Mouse (Mus musculus): ENCODE results near the gene Avpr1b.
"Not testable (repeated sequence)": the region's sequence is repeated elsewhere in the genome, so short reads cannot be mapped to it uniquely, and the experiment has no call there.

Avpr1b gene

DNA sequence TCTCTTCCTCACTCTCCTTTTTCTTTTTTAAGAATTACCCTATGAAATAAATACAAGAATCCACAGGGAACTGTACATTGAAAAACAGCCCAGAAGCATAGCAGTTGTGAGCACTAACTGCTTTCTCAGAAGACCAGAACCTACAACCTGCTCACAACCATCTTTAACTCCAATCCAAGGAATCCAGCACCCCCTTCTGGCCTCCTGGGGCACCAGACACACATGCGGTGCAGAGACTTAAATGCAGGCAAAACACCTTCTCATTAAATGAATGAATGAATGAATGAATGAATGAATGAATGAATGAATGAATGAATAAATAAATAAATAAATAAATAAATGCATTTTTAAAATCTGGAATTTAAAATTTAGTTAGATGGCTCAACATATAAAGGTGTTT, 19.5 kb downstream of the Avpr1b start:
- in situ Hi-C loops (cut with MboI, MseI), result no loop called here

DNA sequence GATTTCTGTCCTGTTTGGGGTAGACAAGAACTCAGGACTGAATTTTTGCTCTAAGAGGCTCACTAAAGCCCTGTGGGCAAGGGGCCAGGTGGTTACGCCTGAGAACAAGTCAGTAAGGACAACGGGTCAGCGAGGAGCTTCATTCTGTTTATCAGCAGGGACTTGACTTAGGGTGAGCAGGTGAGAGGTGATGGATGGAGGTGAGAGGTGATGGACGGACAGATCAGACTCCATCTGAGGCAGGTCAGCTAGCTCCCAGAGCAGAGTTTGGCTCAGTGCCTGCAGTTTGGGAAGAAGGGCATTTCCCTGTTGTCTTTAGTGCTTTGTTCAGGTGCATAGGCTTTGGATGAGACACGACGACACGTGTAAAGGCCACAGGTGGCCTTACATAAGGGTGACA, 20.3 kb downstream of the Avpr1b start:
- in situ Hi-C loops (cut with MboI, MseI), result no loop called here

DNA sequence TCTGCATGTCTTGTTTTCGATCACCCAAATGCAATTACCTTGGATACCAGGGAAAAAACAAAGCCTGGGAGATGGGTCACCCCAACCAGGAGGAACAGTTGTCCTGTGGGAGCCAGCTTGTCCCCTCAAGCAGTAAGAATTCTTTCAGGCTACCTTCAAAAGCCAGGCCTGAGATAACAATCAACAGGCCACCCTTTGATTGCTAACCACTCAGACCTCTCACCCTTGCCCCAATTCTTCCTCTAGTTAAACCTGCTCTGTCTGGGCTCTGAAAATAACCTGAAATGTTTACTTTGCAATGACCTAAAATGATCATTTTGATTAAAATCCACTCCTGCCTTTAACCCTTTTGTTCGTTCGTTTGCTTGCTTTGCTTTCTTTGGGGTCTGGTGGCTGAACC, 24.6 kb downstream of the Avpr1b start:
- in situ Hi-C loops (cut with MboI, MseI), result loop anchor here (5.0 to 10.0 kb wide), 3 partner anchors 39 to 851 kb away; partner anchors contain the start of gene Rbbp5 (in 1 of the 2)

DNA sequence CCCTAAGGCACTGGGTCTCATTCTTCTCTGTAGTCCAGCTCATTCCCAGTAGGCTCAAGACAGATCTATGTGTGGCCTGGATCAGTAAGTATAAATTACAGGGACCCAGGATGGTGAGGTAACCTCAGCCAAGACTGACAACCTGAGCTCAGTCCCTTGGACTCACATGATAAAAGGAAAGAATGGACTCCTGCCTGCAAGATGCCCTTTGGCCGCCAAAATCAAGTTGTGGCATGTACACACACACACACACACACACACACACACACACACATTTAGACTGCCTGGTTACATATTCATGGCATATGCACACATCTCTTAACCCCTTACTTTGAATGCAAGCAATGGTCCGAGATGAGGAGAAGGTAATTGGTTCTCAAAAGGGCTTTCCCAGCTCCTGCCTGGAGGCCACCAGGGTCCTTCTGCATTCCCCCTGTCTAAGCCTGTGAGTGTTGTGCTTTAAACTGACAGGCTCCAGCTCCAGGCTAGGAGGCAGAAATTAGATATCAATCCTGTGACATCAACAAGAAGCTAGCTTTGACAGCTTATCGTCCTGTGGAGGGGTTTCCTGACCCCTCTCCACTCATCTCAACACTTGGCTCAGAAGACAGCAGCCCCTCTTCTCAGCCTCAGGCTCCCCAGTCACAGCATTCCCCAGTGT, 25.3 kb downstream of the Avpr1b start:
- in situ Hi-C loops (cut with MboI, MseI), result loop anchor here (5.0 to 10.0 kb wide), 3 partner anchors 38 to 850 kb away; partner anchors contain the start of gene Rbbp5 (in 1 of the 2)

DNA sequence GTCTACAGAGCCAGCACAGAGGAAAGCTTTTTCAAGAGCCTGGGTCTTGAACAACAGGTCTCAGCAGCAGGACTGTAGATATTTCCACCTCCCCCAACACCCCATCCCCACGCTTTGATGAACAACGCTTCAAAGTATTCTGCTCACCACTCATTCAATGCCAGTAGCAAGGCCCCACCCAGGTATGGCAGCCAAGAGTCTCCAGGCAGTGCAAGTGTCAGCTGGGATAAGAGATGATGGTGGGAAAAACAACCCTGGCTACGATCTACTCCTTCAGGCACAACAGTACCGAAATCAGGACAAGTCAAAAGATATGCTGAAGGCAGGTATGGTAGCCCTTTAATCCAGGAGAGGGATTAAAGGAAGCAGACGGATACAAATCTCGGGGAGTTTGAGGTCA, 27.2 kb downstream of the Avpr1b start:
- in situ Hi-C loops (cut with MboI, MseI), result loop anchor here in 1 of 2 experiments (10.0 kb wide), 1 partner anchor 849 kb away; the partner anchor contains the start of gene Rbbp5

DNA sequence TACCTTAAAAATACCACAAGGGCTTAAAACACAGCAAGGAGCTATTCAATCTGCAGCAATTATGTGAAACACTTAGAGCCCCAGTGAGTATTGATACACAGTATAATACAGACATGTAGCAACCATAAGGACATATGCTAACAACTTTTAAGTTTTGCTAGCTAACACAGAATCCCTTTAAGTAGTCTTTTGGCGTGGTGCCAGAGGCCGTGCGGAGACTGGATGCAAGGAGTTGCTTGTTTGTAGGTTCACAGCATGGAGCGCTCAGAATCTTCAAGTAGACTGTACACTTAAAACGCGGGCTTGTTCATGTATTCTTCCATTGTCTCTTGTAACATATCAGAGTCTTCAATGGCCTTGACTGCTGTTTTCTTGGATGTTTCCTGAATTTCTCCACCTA, 33.2 kb downstream of the Avpr1b start:
- in situ Hi-C loops (cut with MboI, MseI), result not testable (repeated sequence)

DNA sequence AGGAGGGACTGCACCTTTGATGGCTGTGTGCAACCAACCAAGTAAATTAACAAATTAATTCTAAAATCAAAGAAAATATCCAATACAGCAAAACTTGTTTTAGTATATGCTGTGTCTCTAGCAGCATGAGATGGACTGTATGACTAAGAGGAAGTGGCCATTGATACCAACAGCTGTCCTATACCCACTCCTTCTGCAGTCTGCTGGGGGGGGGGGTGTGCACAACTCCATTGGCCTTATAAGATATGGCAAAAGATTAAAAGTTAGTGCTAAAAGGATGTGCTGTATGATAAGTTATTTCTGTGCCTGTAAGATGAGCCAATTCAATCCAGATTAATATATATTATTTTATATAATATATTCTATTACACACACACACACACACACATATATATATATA, 35.5 kb downstream of the Avpr1b start:
- in situ Hi-C loops (cut with MboI, MseI), result no loop called here

DNA sequence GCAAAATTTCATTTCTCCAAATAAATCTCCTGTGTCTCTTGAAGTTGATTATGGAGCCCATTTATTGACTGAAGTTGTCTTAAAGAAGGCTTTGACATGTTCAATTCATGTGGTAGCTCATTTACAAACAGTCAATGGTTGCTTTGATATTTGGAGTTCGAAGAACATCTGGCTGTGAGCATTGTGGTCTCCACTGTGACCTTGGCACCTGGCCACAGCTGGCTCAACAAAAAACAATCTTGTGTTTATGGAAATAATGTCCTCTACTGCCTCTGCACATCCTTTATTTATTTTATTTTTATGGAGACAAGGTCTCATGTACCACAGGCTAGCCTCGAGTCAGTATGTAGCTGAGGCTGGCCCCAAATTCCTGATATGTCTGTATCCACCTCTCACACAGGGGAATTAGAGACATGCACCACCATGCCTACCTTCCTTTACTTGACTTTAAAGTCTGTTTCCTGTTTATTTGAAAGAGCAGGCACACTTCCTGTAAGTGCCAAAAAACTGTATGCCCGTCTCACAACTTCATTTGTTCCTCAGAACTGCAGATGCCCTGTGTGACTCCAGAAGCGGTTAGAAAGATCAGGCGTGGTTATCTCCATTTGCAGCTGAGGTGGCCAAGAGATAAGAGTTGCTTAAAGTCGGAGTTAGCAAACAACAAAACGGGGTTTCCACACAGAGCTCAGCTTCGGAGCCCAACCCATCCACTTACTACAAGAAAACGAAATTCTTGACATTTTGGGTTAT, 38.9 kb downstream of the Avpr1b start, which contains the start of gene Ctse:
Ctse (plus strand) TSS at position 516 of the 750 bp plus-strand sequence.
- in situ Hi-C loops (cut with MboI, MseI), result no loop called here

DNA sequence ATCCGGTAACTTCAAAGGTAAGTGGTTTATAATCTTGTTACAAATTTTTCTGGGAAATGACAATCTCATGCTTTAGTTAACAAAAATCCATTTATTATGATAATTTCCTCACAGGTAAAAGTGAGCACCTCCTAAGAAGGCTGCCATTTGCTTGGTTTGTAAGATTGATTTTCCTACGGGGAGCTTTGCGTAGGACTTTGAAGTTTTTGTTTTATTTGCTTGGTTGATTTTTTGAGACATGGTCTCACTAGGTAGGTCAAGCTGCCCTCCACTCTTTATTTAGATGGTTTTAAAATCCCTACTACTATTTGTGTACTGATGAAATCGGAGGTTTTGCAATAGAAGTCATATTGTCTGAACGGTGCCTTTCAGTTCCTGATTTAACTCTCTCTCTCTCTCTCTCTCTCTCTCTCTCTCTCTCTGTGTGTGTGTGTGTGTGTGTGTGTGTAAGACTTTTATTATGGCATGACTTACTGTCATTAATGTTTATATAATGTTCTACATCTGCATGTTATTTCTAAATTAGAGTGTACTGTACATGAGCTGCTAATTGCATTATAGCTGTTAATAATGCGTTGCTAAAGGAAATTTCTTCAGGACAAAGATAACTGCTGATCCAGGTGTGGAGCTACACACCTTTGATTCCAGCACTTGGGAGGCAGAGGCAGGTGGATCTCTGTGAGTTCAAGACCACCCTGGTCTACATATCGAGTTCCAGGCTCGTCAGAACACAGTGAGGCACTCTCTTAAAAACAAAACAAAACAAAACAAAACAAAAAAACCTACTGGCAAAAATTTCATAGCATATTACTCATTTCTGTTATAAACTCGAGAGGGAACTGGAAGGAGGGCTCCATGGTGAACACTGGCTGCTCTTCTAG, 39.7 kb downstream of the Avpr1b start:
- in situ Hi-C loops (cut with MboI, MseI), result no loop called here

DNA sequence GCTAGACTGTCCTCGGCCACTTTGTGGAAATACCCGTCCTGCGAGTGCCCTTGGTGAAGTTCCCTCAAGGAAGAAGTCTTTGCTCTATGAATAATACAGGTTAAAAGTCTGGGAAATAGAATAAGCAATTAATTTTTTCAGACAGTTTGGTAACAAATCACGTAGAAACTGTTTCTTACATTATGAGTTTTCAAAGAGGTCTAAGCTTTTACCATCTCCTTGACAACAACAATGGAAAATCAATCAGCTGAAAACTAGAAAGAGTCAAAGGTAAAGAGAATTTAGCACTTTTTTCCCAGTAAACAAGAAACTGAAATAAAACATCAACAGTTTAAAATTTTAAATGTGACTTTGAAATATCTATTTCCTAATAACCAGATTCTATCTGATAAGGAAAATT, 41.0 kb downstream of the Avpr1b start:
- in situ Hi-C loops (cut with MboI, MseI), result no loop called here

DNA sequence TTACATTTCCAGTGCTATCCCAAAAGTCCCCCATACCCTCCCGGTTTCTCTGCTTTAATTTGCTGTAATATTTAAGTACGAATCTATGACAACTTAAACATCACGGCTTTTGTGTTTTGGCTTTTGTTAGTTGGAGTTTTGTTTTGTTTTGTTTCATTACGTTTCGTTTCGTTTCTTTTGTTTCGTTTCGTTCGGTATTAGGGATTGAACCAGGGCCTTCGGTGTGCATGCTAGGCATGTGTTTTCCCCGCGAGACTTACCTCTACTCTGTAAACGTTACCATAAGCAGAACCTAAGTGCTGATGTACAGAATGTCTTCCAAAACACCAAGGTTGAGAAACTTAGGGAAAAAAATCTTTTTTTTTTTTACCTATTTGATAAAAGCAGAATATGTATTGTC, 42.5 kb downstream of the Avpr1b start:
- in situ Hi-C loops (cut with MboI, MseI), result no loop called here

DNA sequence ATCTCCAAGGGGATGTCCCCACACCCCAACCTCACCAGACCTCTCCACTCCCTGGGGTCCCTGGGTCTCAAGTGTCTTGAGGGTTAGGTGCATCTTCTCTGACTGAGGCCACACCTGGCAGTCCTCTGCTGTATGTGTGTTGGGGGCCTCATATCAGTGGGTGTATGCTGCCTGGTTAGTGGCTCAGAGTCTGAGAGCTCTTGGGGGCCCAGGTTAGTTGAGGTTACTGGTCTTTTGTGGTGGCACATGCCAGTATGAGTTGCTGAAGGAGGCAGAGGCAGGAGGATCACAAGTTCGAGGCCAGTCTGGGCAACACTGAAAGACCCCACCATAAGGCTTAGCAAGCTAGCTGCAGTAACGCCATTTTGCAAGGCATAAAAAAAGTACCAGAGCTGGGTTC, 43.2 kb downstream of the Avpr1b start:
- in situ Hi-C loops (cut with MboI, MseI), result no loop called here

DNA sequence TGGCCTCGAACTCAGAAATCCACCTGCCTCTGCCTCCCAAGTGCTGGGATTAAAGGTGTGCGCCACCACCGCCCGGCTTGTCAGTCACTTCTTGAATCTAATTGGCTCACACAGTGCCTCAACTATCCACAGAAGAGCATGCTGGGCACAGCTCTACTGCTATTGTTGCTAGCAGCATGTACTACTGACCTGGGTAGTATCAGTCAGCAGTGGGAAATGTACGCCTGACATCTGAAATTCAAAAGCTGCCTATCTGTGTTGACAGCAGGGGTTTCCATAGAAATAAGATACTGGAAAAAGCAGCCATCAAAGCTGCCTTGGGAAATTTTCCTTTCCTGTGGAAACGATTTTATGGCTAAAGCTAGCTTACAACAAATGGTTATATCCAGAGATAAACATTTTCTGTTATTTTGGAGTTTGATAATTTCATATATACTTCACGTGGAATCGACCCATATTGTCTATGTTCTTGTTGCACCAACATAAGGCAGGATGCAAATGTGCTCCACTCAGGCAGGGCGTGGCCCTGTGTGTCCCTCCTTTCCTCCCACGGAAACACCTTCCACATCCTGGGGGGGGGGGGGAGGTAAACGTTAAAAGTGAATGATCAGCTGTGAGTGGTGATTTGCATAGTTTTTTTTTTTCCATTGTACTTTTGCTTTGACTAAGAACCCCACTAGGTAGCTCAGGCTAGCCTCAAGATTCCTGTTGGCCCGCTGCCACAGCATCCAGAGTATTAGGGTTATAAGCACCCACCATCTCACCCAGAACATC, 53.8 kb downstream of the Avpr1b start:
- in situ Hi-C loops (cut with MboI, MseI), result loop anchor here in 1 of 2 experiments (10.0 kb wide), 1 partner anchor 1502 kb away; no protein-coding TSS in a partner anchor

DNA sequence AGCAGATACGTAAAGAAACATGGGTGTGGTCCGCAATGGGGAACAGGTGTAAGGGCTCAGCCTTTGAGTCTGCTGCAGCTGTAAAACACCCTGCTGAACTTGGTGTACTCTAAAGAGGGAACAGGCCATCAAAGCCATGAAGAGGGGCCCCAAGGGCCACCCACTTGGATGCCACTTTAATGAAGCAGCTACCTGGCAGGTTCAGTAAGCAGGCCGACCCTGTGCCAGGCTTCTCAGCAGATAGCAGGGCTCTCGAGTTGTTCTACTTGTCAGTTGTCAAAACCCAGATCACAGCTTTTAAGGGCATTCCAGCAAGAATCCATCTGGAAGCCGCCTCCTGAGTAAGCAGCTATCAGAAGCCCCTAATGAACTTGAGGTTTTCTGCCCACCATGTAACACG, 56.6 kb downstream of the Avpr1b start:
- in situ Hi-C loops (cut with MboI, MseI), result loop anchor here in 1 of 2 experiments (10.0 kb wide), 1 partner anchor 1499 kb away; no protein-coding TSS in a partner anchor

DNA sequence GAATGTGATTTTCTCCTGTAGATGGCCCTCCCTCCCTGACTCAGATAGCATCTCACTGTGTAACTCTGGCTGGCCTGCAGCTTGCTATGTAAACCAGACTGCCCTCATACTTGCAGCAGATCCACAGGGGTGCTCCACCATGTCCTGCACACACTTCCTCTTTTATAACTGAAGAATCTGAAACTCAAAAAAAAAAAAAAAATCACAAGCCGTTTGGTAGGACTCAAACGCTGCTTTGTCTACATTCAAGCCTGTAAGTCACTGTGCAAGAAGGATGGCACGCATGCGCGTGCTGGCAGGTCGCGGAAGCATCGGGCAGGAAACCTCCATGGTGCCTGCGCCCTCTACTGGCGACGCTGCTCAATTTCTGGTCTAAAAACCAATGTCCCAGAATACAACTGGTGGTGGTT, 58.9 kb downstream of the Avpr1b start:
- in situ Hi-C loops (cut with MboI, MseI), result loop anchor here in 1 of 2 experiments (10.0 kb wide), 1 partner anchor 1497 kb away; no protein-coding TSS in a partner anchor

DNA sequence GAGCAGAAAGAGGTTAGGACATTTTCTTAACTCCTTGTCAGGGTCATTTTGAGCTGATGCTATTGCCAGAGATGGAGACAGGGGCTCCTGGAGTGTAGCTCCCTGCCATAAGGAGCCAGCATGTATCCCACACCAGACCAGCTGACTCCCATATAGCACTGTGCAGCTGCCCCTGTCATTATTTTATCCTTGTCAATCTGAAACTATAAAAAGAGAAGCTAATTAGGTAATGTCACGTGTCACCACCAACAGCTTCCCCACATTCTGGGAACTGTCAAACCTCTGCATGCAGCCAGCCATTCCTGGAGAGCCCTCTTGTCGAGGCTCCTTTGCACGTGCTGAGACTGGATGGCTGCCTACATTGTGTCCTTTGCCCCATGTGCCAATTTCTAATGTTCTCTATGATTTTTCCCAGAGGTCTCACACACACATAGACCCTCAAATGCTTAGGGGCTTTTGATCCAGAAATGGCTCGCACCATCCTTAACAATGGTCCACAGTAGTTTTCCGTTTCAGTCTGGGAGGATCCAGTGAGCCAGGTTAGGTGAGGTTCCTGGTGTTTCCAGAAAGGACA, 60.6 kb downstream of the Avpr1b start:
- in situ Hi-C loops (cut with MboI, MseI), result loop anchor here (5.0 to 10.0 kb wide), 3 partner anchors 37 to 1495 kb away; no protein-coding TSS in a partner anchor

DNA sequence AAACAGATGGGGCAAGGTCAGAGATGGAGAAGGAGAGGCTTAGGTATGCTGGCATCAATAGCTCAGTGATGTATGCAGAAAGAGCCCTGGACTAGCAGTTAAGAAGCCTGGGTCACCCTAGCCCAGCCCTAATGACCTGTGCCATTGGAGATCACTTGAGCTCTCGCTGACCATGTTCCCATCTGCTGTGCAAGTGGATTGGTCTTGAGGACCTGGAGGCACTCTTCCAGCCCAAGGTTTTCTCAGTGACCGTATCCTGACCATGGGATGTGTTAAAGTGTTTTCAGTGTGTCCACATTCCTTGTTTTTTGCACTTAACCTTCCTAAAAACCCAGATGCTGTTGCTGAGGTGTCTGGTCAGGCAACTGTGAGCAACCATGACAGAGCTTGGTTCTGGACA, 61.2 kb downstream of the Avpr1b start:
- in situ Hi-C loops (cut with MboI, MseI), result loop anchor here (5.0 kb wide), 2 partner anchors 38 to 48 kb away; no protein-coding TSS in a partner anchor

DNA sequence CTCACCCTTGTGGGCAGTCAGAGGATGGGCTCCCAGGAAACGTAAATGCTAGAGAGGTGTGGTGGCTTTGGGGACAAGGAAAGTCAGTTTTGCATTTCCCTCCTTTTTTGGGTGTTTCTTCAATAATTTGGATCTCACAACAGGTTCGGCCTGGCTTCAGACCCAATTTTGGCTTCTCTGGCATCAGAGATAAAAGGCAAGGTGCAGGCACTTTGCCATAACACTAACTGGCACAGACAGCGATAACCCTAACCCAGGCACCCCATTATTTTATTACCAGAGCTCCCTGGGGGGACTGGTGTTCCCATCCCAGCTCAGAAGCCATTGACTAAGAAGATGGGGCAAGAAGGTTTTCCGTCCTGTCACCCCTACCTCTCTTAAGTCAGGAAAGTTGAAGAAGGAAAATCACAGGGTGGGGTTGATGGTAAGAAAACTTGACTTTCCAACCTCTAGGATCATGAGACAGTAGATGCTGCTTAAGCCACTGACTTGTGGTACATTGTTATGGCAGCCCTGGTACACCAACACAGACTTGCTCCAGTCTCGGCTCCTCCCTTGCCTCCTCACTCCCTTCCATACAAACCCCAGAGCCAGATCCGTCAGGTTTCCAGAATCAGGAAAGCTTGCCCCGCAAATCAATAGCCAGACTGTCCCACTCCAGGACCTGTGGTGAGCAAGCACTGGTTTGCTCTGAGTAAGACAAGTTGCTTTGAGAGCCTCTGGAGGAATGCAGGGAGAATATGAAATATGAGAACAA, 61.9 kb downstream of the Avpr1b start:
- in situ Hi-C loops (cut with MboI, MseI), result loop anchor here (5.0 kb wide), 2 partner anchors 39 to 49 kb away; no protein-coding TSS in a partner anchor

All from T-helper 17 cell (primary cell).